Mouse (Mus musculus) kidney, postnatal 0 days (tissue): ENCODE data around the gene Limch1. TPM values are rescaled to one million over a fixed set of nuclear protein-coding genes. Genes with fewer than 3 reads are reported as not detected.

Experiments
- ATAC-seq: fragments of 200-750 bp; cut with Nextera tagmentation; replicated peaks from 2 replicates; pipeline ENCODE4 v1.8.0; 2017; ENCODE audit warnings: low read depth, moderate number of reproducible peaks, moderate TSS enrichment, moderate library complexity; ENCODE audit not compliant: low FRiP score
- DNase-seq: peaks from one replicate; pipeline ENCODE4 v3.0.0-alpha.2; 2016; ENCODE audit warnings: low spot score
- H3K27ac ChIP-seq: fragments of 300-500 bp; sonication (generic); 2 replicates; pipeline ENCODE4 v1.5.1; 2014; ENCODE audit warnings: mild to moderate bottlenecking
- H3K27me3 ChIP-seq: fragments of 300-500 bp; sonication (generic); 2 replicates; pipeline ENCODE4 v1.6.1; 2014; ENCODE audit warnings: low read length, mixed read lengths; ENCODE audit not compliant: insufficient read depth
- H3K36me3 ChIP-seq: fragments of 300-500 bp; sonication (generic); 2 replicates; pipeline ENCODE4 v1.6.1; 2014; ENCODE audit warnings: low read length, mixed read lengths; ENCODE audit not compliant: insufficient read depth
- H3K4me1 ChIP-seq: fragments of 300-500 bp; sonication (generic); replicated peaks from 2 replicates; pipeline ENCODE4 v1.6.1; 2014; ENCODE audit warnings: antibody characterized with exemption, low read length, mixed read lengths; ENCODE audit not compliant: insufficient read depth
- H3K4me2 ChIP-seq: fragments of 300-500 bp; sonication (generic); 2 replicates; pipeline ENCODE4 v1.6.1; 2014; ENCODE audit warnings: mild to moderate bottlenecking, low read length, moderate library complexity, mixed read lengths
- H3K4me3 ChIP-seq: fragments of 300-500 bp; sonication (generic); replicated peaks from 2 replicates; pipeline ENCODE4 v1.5.1; 2014; ENCODE audit warnings: low read depth, low read length
- H3K9ac ChIP-seq: fragments of 300-500 bp; sonication (generic); 2 replicates; pipeline ENCODE4 v1.6.1; 2014; ENCODE audit warnings: low read depth, low read length
- H3K9me3 ChIP-seq: fragments of 300-500 bp; sonication (generic); replicated peaks from 2 replicates; pipeline ENCODE4 v1.6.1; 2016; ENCODE audit warnings: low read length, inconsistent platforms, mixed read lengths
- CTCF ChIP-seq: IDR thresholded peaks from 2 replicates; pipeline ENCODE4 v1.5.1; 2016; ENCODE audit warnings: antibody characterized with exemption, low read depth, mild to moderate bottlenecking, moderate library complexity
- WGBS: fragments of 180-500 bp; shearing (Covaris S2); extraction: QIAGEN DNeasy Blood & Tissue Kit; methylation state at CpG from one replicate; pipeline ENCODE4 v1.1.7; 2014; 5-methylcytosine and 5-hydroxymethylcytosine counted together
- polyA plus RNA-seq: library from polyadenylated mRNA; unstranded; fragments of >200 nt; fragmentation: Nextera tagmentation; extraction: Ambion mirVana; gene quantifications from 2 replicates; pipeline ENCODE4 v1.2.1, GENCODE M21; 2015

Limch1 gene
- polyA plus RNA-seq, 1 experiment from 2014 or later = 34.1 TPM

GRCm38 (mm10) chr5:66777999-66778710 is 32.5 kb downstream of the Limch1 start:
- no peaks in the 10 kb centered on the region for H3K36me3 ChIP-seq
- no peaks in the 10 kb centered on the region; the same call in 1 of the 2 replicates for H3K4me1 ChIP-seq
- DNase-seq (peak; percentile 71), ATAC-seq (no peak)
- TF ChIP-seq CTCF = no peak
- no peaks in the 10 kb centered on the region for H3K9me3 ChIP-seq
- WGBS = 46% methylated on average over 10 of the region's 10 CpGs
- no peak overlapping the region for H3K27ac ChIP-seq
- H3K4me2 ChIP-seq = no peak overlapping the region
- no peak overlapping the region for H3K9ac ChIP-seq
- no peak overlapping the region for H3K4me3 ChIP-seq
- H3K27me3 ChIP-seq = no peaks in the 10 kb centered on the region

- no peak overlapping the region for H3K4me2 ChIP-seq
- no peak for ATAC-seq
- 95% methylated on average over 4 of the region's 4 CpGs for WGBS
Observed at GRCm38 (mm10) chr5:66780371-66780770, 34.7 kb downstream of the Limch1 start.

GRCm38 (mm10) chr5:66781507-66781906 is 35.9 kb downstream of the Limch1 start:
- Histone ChIP-seq H3K9me3 (no peaks in the 10 kb centered on the region), H3K9ac (no peak overlapping the region), H3K4me2 (no peak overlapping the region), H3K4me1 (no peaks in the 10 kb centered on the region; the same call in 1 of the 2 replicates), H3K27ac (no peak overlapping the region), H3K27me3 (no peaks in the 10 kb centered on the region), H3K4me3 (no peak overlapping the region), H3K36me3 (no peaks in the 10 kb centered on the region)
- ATAC-seq (no peak), DNase-seq (no peak)
- TF ChIP-seq CTCF = no peak
- 85% methylated on average over 1 of the region's 1 CpGs for WGBS

More at GRCm38 (mm10) chr5:66780371-66780770, 34.7 kb downstream of the Limch1 start:
- no peak for TF ChIP-seq CTCF
- H3K4me1 ChIP-seq = no peaks in the 10 kb centered on the region; the same call in 1 of the 2 replicates
- no peaks in the 10 kb centered on the region for H3K36me3 ChIP-seq
- DNase-seq = no peak
- no peak overlapping the region for H3K27ac ChIP-seq
- no peak overlapping the region for H3K4me3 ChIP-seq
- H3K9me3 ChIP-seq = no peaks in the 10 kb centered on the region
- H3K27me3 ChIP-seq = no peaks in the 10 kb centered on the region
- H3K9ac ChIP-seq = no peak overlapping the region

DNA sequence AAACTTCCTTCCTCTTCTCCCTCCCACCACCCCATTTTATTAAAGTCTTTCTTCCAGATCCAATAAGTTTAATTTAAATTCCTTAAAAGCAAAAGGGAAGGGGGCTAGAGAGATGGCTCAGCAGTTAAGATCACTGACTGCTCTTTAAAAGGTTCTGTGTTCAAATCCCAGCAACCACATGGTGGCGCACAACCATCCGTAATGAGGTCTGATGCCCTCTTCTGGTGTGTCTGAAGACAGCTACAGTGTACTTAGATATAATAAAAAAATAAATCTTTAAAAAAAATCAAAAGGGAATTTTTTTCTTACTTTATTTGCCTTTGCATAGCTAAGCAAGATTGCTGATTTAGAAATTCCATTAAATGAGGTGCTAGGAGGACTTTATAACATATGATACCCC is 37.2 kb downstream of the Limch1 start:
- H3K36me3 ChIP-seq = no peaks in the 10 kb centered on the region
- no peak overlapping the region for H3K4me2 ChIP-seq
- WGBS = 92% methylated on average over 2 of the region's 2 CpGs
- no peak overlapping the region for H3K9ac ChIP-seq
- H3K9me3 ChIP-seq = no peaks in the 10 kb centered on the region
- H3K27ac ChIP-seq = no peak overlapping the region
- DNase-seq (no peak), ATAC-seq (no peak)
- no peaks in the 10 kb centered on the region; the same call in 1 of the 2 replicates for H3K4me1 ChIP-seq
- no peaks in the 10 kb centered on the region for H3K27me3 ChIP-seq
- peak; percentile 34 for TF ChIP-seq CTCF
- H3K4me3 ChIP-seq = no peak overlapping the region

DNA sequence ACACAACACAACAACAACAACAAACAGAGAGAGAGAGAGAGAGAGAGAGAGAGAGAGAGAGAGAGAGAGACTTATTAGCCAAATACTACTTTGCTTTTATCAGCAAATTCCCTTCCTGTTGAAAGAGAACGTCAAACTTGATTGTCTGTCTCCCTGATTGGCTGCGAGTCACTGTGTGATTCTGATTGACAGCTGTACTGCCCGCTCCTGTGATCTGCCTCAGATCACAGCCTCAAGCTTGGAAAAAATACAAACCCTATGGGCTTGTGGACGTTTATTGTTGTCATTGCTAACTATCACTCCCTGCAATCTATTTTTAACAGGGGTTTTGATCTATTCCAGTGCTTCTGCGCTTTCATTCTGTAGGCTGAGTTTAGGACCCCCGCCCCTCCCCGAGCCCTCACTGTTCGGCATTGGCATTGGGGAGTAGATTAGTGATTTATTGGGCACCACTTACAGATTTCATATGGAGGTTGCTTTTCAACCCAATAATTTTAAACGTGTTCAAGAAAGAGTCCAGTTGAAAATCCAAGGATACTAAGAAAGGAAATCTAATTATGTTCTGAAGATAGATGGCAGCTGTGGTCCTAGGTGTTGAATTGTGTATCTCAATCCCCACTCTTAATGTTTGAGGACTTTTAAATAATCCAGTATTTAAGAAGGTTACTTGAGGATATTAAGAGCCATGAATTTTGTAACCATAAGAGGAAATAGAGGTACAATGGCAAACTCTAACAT is 39.2 kb downstream of the Limch1 start:
- no peak for TF ChIP-seq CTCF
- Histone ChIP-seq H3K9me3 (no peaks in the 10 kb centered on the region), H3K27ac (no peak overlapping the region), H3K9ac (no peak overlapping the region), H3K4me3 (no peak overlapping the region), H3K36me3 (no peaks in the 10 kb centered on the region), H3K4me2 (no peak overlapping the region), H3K27me3 (no peaks in the 10 kb centered on the region), H3K4me1 (no peaks in the 10 kb centered on the region)
- ATAC-seq (no peak), DNase-seq (no peak)
- WGBS = 59% methylated on average over 9 of the region's 9 CpGs

DNA sequence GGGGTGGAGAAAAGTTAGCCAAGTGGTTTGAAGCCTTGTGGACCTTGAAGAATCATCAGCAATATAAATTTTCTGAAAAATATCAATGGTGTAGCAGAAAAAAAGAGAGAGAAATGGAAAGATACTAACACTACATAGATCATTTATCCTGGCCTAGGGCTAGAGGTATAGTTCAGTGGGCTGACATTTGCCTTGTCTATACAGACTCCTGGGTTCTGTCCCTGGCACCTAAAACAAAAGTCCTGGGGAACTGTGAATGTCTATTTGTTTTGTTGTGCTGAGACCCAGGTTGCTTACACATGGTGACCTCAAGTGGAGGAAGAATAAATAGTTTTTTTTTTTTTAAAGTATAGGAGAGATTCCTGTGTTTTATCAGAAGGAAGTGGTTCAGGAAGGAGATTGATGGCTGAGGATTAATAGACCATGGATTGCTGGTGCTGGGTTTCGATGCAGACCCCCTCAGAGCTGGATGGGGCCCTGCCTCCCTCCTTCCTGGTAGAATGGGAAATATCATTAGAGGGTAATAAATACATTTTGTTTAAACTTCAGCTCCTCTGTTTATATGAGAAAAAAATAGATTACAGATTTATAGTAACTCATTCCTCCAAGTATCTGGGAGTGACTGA is 40.5 kb downstream of the Limch1 start:
- Histone ChIP-seq H3K36me3 (no peaks in the 10 kb centered on the region), H3K27me3 (no peaks in the 10 kb centered on the region), H3K4me3 (no peak overlapping the region), H3K4me2 (no peak overlapping the region), H3K9me3 (no peaks in the 10 kb centered on the region), H3K27ac (peak overlapping the region; percentile 8; the same call in 1 of the 2 replicates), H3K9ac (no peak overlapping the region), H3K4me1 (no peaks in the 10 kb centered on the region)
- WGBS = 4% methylated on average over 1 of the region's 1 CpGs
- no peak for TF ChIP-seq CTCF
- DNase-seq = peak; percentile 42
- ATAC-seq = no peak
